Mouse (Mus musculus): Measurements from ENCODE around the gene Zfp948. TPM values are rescaled to one million over a fixed set of nuclear protein-coding genes. Genes with fewer than 3 reads are reported as not detected.
A peak's percentile ranks its signal among the peaks of the same experiment; 100 is the strongest.
"Not testable (repeated sequence)": the region's sequence is repeated elsewhere in the genome, so short reads cannot be mapped to it uniquely, and the experiment has no call there.

The Zfp948 gene
- polyA plus RNA-seq, 1 experiment from 2014 or later, result 13.7 TPM

DNA sequence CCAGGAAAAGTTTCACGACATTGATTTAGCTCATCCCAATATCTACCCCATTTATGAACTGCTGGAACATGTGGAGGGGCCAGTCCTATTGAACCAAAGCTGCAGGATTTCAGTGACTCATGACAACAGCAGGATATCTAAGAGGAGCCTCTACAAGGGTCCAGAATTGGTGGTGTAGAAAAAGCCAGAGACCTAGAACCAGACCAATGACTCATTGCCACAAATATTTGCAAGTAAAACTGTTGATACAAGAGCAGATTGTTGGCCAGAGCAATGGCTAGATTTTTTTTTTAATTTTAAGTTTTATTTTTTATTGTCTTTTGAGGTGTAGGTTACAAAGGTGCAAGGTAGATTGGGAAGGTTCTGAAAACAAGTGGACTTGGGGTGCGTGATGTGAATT, 18.7 kb downstream of the Zfp948 start:
- H3K4me1 ChIP-seq (replicated peaks; ENCODE audit: control insufficient read depth, insufficient read depth, low read length), result no peaks in the 10 kb centered on the region
- H3K27ac ChIP-seq (ENCODE audit: low read depth, low read length), result no peak overlapping the region
- H3K27me3 ChIP-seq (replicated peaks; ENCODE audit: control insufficient read depth, insufficient read depth, low read length), result no peaks in the 10 kb centered on the region
- H3K9me3 ChIP-seq (ENCODE audit: control insufficient read depth, low read length), result peaks cover 7% of the 10 kb centered on the region; the same call in 1 of the 2 replicates
- no peak overlapping the region for H3K4me2 ChIP-seq
- H3K36me3 ChIP-seq (ENCODE audit: control insufficient read depth, insufficient read depth, low read length), result peaks cover 35% of the 10 kb centered on the region
- H3K9ac ChIP-seq (ENCODE audit: low read depth, low read length), result no peak overlapping the region
- ATAC-seq (replicated peaks; ENCODE audit: low FRiP score) (no peak), DNase-seq (ENCODE audit: low spot score) (no peak)
- WGBS, result 93% methylated on average over 2 of the region's 2 CpGs
- H3K4me3 ChIP-seq (ENCODE audit: low read depth, low read length), result no peak overlapping the region

DNA sequence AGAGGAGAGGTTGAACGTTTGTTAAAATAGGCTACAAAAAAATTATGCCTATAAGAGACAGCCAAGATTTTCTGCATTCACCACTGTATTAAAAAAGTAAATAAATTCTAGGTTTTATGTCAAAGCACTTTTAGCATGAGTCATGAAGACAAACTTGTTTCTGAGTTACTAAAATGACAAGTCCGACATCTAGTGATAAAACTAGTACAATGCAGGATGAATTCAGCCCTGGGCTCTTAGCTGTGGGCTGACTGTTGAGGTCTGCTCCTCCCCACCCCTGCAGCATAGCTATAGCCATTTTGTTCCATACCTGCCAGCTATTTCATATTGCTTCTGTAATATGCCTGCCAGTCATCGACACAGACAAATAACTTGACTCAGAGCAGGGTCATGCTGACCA, 49.5 kb downstream of the Zfp948 start:
- H3K4me1 ChIP-seq (replicated peaks; ENCODE audit: control insufficient read depth, insufficient read depth, low read length), result no peaks in the 10 kb centered on the region
- 78% methylated on average over 3 of the region's 3 CpGs for WGBS

DNA sequence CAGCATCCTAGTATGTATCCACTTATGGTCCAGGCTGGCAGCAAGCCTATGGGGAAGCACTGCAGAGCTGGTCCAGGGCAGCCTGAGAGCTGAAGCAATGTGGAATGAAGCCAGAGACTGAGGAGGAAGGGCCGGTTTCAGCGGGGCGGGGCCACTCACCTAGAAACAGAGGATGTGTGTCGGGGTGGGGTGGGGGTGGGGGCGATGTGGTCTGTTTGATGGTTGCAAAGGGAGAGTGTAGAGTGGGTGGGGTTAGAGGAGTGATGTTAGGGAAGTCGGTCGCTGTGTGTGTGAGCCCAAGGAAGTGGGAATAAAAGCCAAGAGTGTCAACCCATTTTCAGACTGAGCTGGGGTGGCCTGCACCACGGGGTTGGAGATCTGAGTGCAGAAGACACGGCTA, 50.5 kb downstream of the Zfp948 start:
- Histone ChIP-seq H3K36me3 (ENCODE audit: control insufficient read depth, insufficient read depth, low read length) (no peaks in the 10 kb centered on the region), H3K9ac (ENCODE audit: low read depth, low read length) (no peak overlapping the region), H3K27ac (ENCODE audit: low read depth, low read length) (no peak overlapping the region), H3K4me2 (peak overlapping the region; percentile 39), H3K9me3 (ENCODE audit: control insufficient read depth, low read length) (no peaks in the 10 kb centered on the region), H3K4me3 (ENCODE audit: low read depth, low read length) (no peak overlapping the region), H3K4me1 (replicated peaks; ENCODE audit: control insufficient read depth, insufficient read depth, low read length) (no peaks in the 10 kb centered on the region), H3K27me3 (replicated peaks; ENCODE audit: control insufficient read depth, insufficient read depth, low read length) (no peaks in the 10 kb centered on the region)
- WGBS, result 4% methylated on average over 9 of the region's 9 CpGs
- ATAC-seq (replicated peaks; ENCODE audit: low FRiP score) (peak; percentile 62), DNase-seq (ENCODE audit: low spot score) (no peak)

More for the DNA sequence above, 49.5 kb downstream of the Zfp948 start:
- no peak overlapping the region for H3K27ac ChIP-seq (ENCODE audit: low read depth, low read length)
- H3K9ac ChIP-seq (ENCODE audit: low read depth, low read length), result no peak overlapping the region
- no peak overlapping the region for H3K4me3 ChIP-seq (ENCODE audit: low read depth, low read length)
- H3K4me2 ChIP-seq, result no peak overlapping the region
- H3K9me3 ChIP-seq (ENCODE audit: control insufficient read depth, low read length), result no peaks in the 10 kb centered on the region
- no peaks in the 10 kb centered on the region for H3K36me3 ChIP-seq (ENCODE audit: control insufficient read depth, insufficient read depth, low read length)
- H3K27me3 ChIP-seq (replicated peaks; ENCODE audit: control insufficient read depth, insufficient read depth, low read length), result no peaks in the 10 kb centered on the region
- DNase-seq (ENCODE audit: low spot score) (no peak), ATAC-seq (replicated peaks; ENCODE audit: low FRiP score) (no peak)

GRCm38 (mm10) chr17:21623647-21624046, 56.8 kb downstream of the Zfp948 start:
- no peak for ATAC-seq (replicated peaks; ENCODE audit: low FRiP score)
- H3K27ac ChIP-seq (ENCODE audit: low read depth, low read length), result no peak overlapping the region
- no peak overlapping the region for H3K9ac ChIP-seq (ENCODE audit: low read depth, low read length)
- no peaks in the 10 kb centered on the region for H3K9me3 ChIP-seq (ENCODE audit: control insufficient read depth, low read length)
- H3K36me3 ChIP-seq (ENCODE audit: control insufficient read depth, insufficient read depth, low read length), result no peaks in the 10 kb centered on the region
- H3K27me3 ChIP-seq (replicated peaks; ENCODE audit: control insufficient read depth, insufficient read depth, low read length), result no peaks in the 10 kb centered on the region
- no peak overlapping the region for H3K4me2 ChIP-seq
- no CpG with 5 or more reads among the region's 3 CpGs for WGBS
- no peak for DNase-seq (ENCODE audit: low spot score)
- H3K4me3 ChIP-seq (ENCODE audit: low read depth, low read length), result no peak overlapping the region
- H3K4me1 ChIP-seq (replicated peaks; ENCODE audit: control insufficient read depth, insufficient read depth, low read length), result no peaks in the 10 kb centered on the region

- H3K36me3 ChIP-seq (ENCODE audit: control insufficient read depth, insufficient read depth, low read length); H3K9me3 ChIP-seq (ENCODE audit: control insufficient read depth, low read length); H3K4me3 ChIP-seq (ENCODE audit: low read depth, low read length); H3K27ac ChIP-seq (ENCODE audit: low read depth, low read length); H3K9ac ChIP-seq (ENCODE audit: low read depth, low read length); H3K27me3 ChIP-seq (replicated peaks; ENCODE audit: control insufficient read depth, insufficient read depth, low read length); H3K4me1 ChIP-seq (replicated peaks; ENCODE audit: control insufficient read depth, insufficient read depth, low read length); H3K4me2 ChIP-seq; DNase-seq (ENCODE audit: low spot score); ATAC-seq (replicated peaks; ENCODE audit: low FRiP score): not testable (repeated sequence)
- 49% methylated on average over 4 of the region's 4 CpGs for WGBS
Observed at GRCm38 (mm10) chr17:21635758-21636157, 69.0 kb downstream of the Zfp948 start.

Other genes with a start within 250 kb of the Zfp948 start
- gene Zfp677, start 183.3 kb upstream of the Zfp948 start, polyA plus RNA-seq (2014; fragmentation: Nextera tagmentation; extraction: Ambion mirVana), result 1.7 and 2.1 TPM in 2 replicates
- gene Zfp54, start 143.8 kb upstream of the Zfp948 start, polyA plus RNA-seq (2014; fragmentation: Nextera tagmentation; extraction: Ambion mirVana), result 3.9 and 4.9 TPM in 2 replicates
- gene Zfp51, start 116.6 kb upstream of the Zfp948 start, polyA plus RNA-seq (2014; fragmentation: Nextera tagmentation; extraction: Ambion mirVana), result 13.0 and 13.5 TPM in 2 replicates
- 7.5 and 7.8 TPM in 2 replicates for gene Zfp53, start 78.0 kb upstream of the Zfp948 start, polyA plus RNA-seq (2014; fragmentation: Nextera tagmentation; extraction: Ambion mirVana)
- 1.7 and 2.5 TPM in 2 replicates for gene Zfp52, start 31.5 kb upstream of the Zfp948 start, polyA plus RNA-seq (2014; fragmentation: Nextera tagmentation; extraction: Ambion mirVana)
- gene Zfp983, start 83.6 kb downstream of the Zfp948 start, polyA plus RNA-seq (2014; fragmentation: Nextera tagmentation; extraction: Ambion mirVana), result 3.4 and 3.9 TPM in 2 replicates
- 6.1 and 8.7 TPM in 2 replicates for gene Gm10226, start 124.9 kb downstream of the Zfp948 start, polyA plus RNA-seq (2014; fragmentation: Nextera tagmentation; extraction: Ambion mirVana)
- 9.7 and 9.9 TPM in 2 replicates for gene Zfp760, start 140.7 kb downstream of the Zfp948 start, polyA plus RNA-seq (2014; fragmentation: Nextera tagmentation; extraction: Ambion mirVana)
- 5.1 and 5.8 TPM in 2 replicates for gene Zfp229, start 163.8 kb downstream of the Zfp948 start, polyA plus RNA-seq (2014; fragmentation: Nextera tagmentation; extraction: Ambion mirVana)

Measured in liver, embryonic 11.5 days (tissue).